Mouse (Mus musculus) limb, embryonic 12.5 days (tissue): ENCODE measurements at regions not wholly inside any gene's neighbourhood (a gene's known extent, or its start where the extent isn't known, plus 50 kb on each side); places are given as distances from the start of the nearest gene placed in this dataset.

ENCODE experiments used
- ATAC-seq: fragments of 200-750 bp; cut with Nextera tagmentation; 2 replicates; pipeline ENCODE4 v1.8.0; 2017; ENCODE audit warnings: low read depth, moderate TSS enrichment; ENCODE audit not compliant: insufficient number of reproducible peaks, insufficient read depth, low FRiP score, low TSS enrichment
- H3K27ac ChIP-seq: fragments of 300-500 bp; sonication (generic); 2 replicates; pipeline ENCODE4 v1.5.1; 2016; ENCODE audit warnings: mild to moderate bottlenecking, moderate library complexity
- H3K27me3 ChIP-seq: fragments of 300-500 bp; sonication (generic); 2 replicates; pipeline ENCODE4 v1.6.1; 2016; ENCODE audit warnings: mild to moderate bottlenecking, moderate library complexity
- H3K36me3 ChIP-seq: fragments of 300-500 bp; sonication (generic); 2 replicates; pipeline ENCODE4 v1.6.1; 2016; ENCODE audit warnings: mild to moderate bottlenecking, moderate library complexity
- H3K4me1 ChIP-seq: fragments of 300-500 bp; sonication (generic); replicated peaks from 2 replicates; pipeline ENCODE4 v1.6.1; 2016
- H3K4me2 ChIP-seq: fragments of 300-500 bp; sonication (generic); 2 replicates; pipeline ENCODE4 v1.6.1; 2016; ENCODE audit warnings: mild to moderate bottlenecking, moderate library complexity
- H3K4me3 ChIP-seq: fragments of 300-500 bp; sonication (generic); replicated peaks from 2 replicates; pipeline ENCODE4 v1.5.1; 2016; ENCODE audit warnings: mild to moderate bottlenecking
- H3K9ac ChIP-seq: fragments of 300-500 bp; sonication (generic); replicated peaks from 2 replicates; pipeline ENCODE4 v1.6.1; 2016; ENCODE audit warnings: mild to moderate bottlenecking, moderate library complexity
- H3K9me3 ChIP-seq: fragments of 300-500 bp; sonication (generic); 2 replicates; pipeline ENCODE4 v1.6.1; 2016; ENCODE audit warnings: mild to moderate bottlenecking, moderate library complexity
- WGBS: fragments of 180-500 bp; shearing (Covaris S2); methylation state at CpG from one replicate; pipeline ENCODE4 v1.1.7; 2016; 5-methylcytosine and 5-hydroxymethylcytosine counted together

- no peak overlapping the region for H3K27ac ChIP-seq
- no peak overlapping the region for H3K4me3 ChIP-seq
- no peaks in the 10 kb centered on the region for H3K36me3 ChIP-seq
- H3K9me3 ChIP-seq = no peaks in the 10 kb centered on the region
- no peaks in the 10 kb centered on the region for H3K27me3 ChIP-seq
- WGBS = 26% methylated on average over 1 of the region's 1 CpGs
- no peak overlapping the region for H3K9ac ChIP-seq
- no peaks in the 10 kb centered on the region for H3K4me1 ChIP-seq
- no peak for ATAC-seq
- no peak overlapping the region for H3K4me2 ChIP-seq
Measured at GRCm38 (mm10) chr12:67929842-67930241, 707.5 kb upstream of the Mdga2 start.

GRCm38 (mm10) chr12:67914603-67915002 is 692.3 kb upstream of the Mdga2 start:
- 52% methylated on average over 4 of the region's 4 CpGs for WGBS
- H3K4me1 ChIP-seq = no peaks in the 10 kb centered on the region
- H3K4me2 ChIP-seq = no peak overlapping the region
- H3K4me3 ChIP-seq = no peak overlapping the region
- H3K9me3 ChIP-seq = no peaks in the 10 kb centered on the region
- no peak overlapping the region for H3K9ac ChIP-seq
- ATAC-seq = no peak
- H3K27ac ChIP-seq = no peak overlapping the region
- H3K27me3 ChIP-seq = no peaks in the 10 kb centered on the region
- no peaks in the 10 kb centered on the region for H3K36me3 ChIP-seq

- Histone ChIP-seq H3K27ac (no peak overlapping the region), H3K4me2 (no peak overlapping the region), H3K27me3 (no peaks in the 10 kb centered on the region), H3K4me3 (no peak overlapping the region), H3K36me3 (no peaks in the 10 kb centered on the region), H3K9ac (no peak overlapping the region), H3K9me3 (no peaks in the 10 kb centered on the region), H3K4me1 (no peaks in the 10 kb centered on the region)
- 0 out of 2 replicates have a peak, but pooled peaks have one; percentile 42 for ATAC-seq
- WGBS = 29% methylated on average over 2 of the region's 2 CpGs
Measured at GRCm38 (mm10) chr12:67887296-67887695, 664.9 kb upstream of the Mdga2 start.

GRCm38 (mm10) chr12:67862615-67863014 is 640.3 kb upstream of the Mdga2 start:
- no peak overlapping the region for H3K27ac ChIP-seq

GRCm38 (mm10) chr12:67860713-67861112 is 638.4 kb upstream of the Mdga2 start:
- Histone ChIP-seq H3K27ac (no peak overlapping the region), H3K36me3 (no peaks in the 10 kb centered on the region), H3K4me1 (no peaks in the 10 kb centered on the region), H3K9ac (no peak overlapping the region), H3K4me2 (no peak overlapping the region), H3K27me3 (no peaks in the 10 kb centered on the region), H3K4me3 (no peak overlapping the region), H3K9me3 (no peaks in the 10 kb centered on the region)
- ATAC-seq = no peak
- whole genome bisulfite sequencing = 83% methylated on average over 1 of the region's 1 CpGs

More at GRCm38 (mm10) chr12:67862615-67863014, 640.3 kb upstream of the Mdga2 start:
- H3K9ac ChIP-seq = no peak overlapping the region
- no peak for ATAC-seq
- no peaks in the 10 kb centered on the region for H3K9me3 ChIP-seq
- no peak overlapping the region for H3K4me3 ChIP-seq
- no peaks in the 10 kb centered on the region for H3K27me3 ChIP-seq
- 82% methylated on average over 2 of the region's 2 CpGs for WGBS
- H3K4me1 ChIP-seq = no peaks in the 10 kb centered on the region
- H3K36me3 ChIP-seq = no peaks in the 10 kb centered on the region
- H3K4me2 ChIP-seq = no peak overlapping the region

GRCm38 (mm10) chr12:67852625-67853024 is 630.3 kb upstream of the Mdga2 start:
- no peaks in the 10 kb centered on the region for H3K9me3 ChIP-seq
- H3K27ac ChIP-seq = no peak overlapping the region
- WGBS = 83% methylated on average over 2 of the region's 2 CpGs
- H3K36me3 ChIP-seq = no peaks in the 10 kb centered on the region
- H3K4me3 ChIP-seq = no peak overlapping the region
- no peak overlapping the region for H3K4me2 ChIP-seq
- H3K9ac ChIP-seq = no peak overlapping the region
- H3K27me3 ChIP-seq = no peaks in the 10 kb centered on the region
- H3K4me1 ChIP-seq = no peaks in the 10 kb centered on the region
- no peak for ATAC-seq

- no peak overlapping the region for H3K9ac ChIP-seq
- H3K36me3 ChIP-seq = no peaks in the 10 kb centered on the region
- no peak for ATAC-seq
- no peak overlapping the region for H3K4me3 ChIP-seq
- H3K9me3 ChIP-seq = no peaks in the 10 kb centered on the region
- no peak overlapping the region for H3K27ac ChIP-seq
- no peak overlapping the region for H3K4me2 ChIP-seq
- no peaks in the 10 kb centered on the region for H3K4me1 ChIP-seq
- H3K27me3 ChIP-seq = no peaks in the 10 kb centered on the region
Measured at GRCm38 (mm10) chr12:67847517-67847916, 625.2 kb upstream of the Mdga2 start.

GRCm38 (mm10) chr12:67804297-67804696 is 581.9 kb upstream of the Mdga2 start:
- H3K4me1 ChIP-seq = no peaks in the 10 kb centered on the region
- WGBS = 79% methylated on average over 6 of the region's 6 CpGs
- H3K4me3 ChIP-seq = no peak overlapping the region
- no peak overlapping the region for H3K4me2 ChIP-seq
- no peaks in the 10 kb centered on the region for H3K27me3 ChIP-seq
- H3K36me3 ChIP-seq = no peaks in the 10 kb centered on the region
- no peak for ATAC-seq
- H3K9ac ChIP-seq = no peak overlapping the region
- H3K9me3 ChIP-seq = no peaks in the 10 kb centered on the region
- no peak overlapping the region for H3K27ac ChIP-seq

GRCm38 (mm10) chr12:67799776-67800175 is 577.4 kb upstream of the Mdga2 start:
- WGBS = 77% methylated on average over 2 of the region's 2 CpGs
- H3K36me3 ChIP-seq = no peaks in the 10 kb centered on the region
- no peaks in the 10 kb centered on the region for H3K9me3 ChIP-seq
- no peak overlapping the region for H3K4me2 ChIP-seq
- no peaks in the 10 kb centered on the region for H3K27me3 ChIP-seq
- no peak overlapping the region for H3K9ac ChIP-seq
- no peak overlapping the region for H3K4me3 ChIP-seq
- H3K4me1 ChIP-seq = no peaks in the 10 kb centered on the region
- ATAC-seq = no peak
- H3K27ac ChIP-seq = no peak overlapping the region
